Mouse (Mus musculus) CD4-positive, CD25-positive, alpha-beta regulatory T cell (primary cell): ENCODE results near the gene Olfr1040. TPM values are rescaled to one million over a fixed set of nuclear protein-coding genes. Genes with fewer than 3 reads are reported as not detected.

ENCODE experiments used
- polyA plus RNA-seq: library from polyadenylated mRNA; unstranded; fragments of 100-300 nt; shearing (Covaris generic); gene quantifications from one replicate; pipeline ENCODE4 v1.2.1, GENCODE M21; 2017

The Olfr1040 gene
- not detected for polyA plus RNA-seq

DNA sequence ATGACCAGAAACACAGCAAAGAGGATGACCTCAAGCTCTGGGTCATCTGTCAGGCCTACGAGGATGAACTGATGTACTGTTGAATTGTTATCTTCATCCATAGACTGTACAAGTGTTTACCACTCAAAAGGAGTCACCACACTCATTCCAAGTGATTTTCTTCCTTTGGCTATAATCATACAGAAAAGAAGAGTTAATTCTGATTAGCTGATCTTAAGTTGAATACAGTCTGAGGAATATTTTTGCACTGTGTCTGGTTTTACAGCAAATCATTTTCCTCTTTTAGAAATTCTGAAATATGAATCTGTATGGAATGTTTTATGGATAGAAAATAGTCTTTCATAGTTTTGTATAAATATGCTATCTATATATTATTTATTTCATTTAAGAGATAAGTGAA lies at the start of gene Olfr1040:
Olfr1040 (minus strand) TSS at position 101 of the 400 bp plus-strand sequence.

DNA sequence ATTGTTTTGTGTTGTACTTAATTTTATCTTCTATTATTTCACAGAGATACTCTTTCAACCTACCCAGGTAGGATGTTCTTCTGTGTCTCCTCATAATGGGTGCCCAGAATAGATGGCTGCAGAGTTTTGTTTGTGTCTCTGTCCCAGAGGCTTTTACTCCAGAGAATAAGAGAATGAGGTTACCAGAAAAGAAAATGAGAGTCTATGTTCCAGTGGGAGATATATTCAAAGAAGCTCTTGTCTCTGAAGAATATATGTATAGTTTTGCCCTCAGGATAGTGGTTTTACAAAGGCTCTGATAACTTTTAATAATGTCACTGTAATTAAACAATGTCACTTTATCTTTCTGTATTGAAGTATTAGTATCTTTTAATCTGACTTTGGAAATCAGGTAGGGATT lies 39.1 kb upstream of the Olfr1040 start, which contains the start of gene Olfr52:
Olfr52 (minus strand) TSS at position 101 of the 400 bp plus-strand sequence.

DNA sequence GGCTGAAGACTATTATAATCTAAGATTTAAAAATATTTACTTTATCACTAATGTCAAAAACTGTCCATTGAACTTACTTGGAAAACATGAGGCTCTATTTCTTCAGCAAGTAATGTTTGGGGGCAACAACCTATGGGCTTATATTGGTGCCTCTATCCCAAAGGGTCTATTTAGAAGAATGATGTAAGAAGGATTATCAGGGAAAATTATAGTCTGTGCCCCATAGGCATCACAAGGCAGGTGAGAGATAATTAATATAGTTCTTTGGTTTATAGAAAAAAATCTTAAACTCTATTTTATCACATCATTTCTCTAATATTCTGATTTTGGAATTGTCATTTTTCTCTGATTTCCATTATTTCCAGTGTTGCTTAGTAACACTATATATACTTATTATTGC lies 31.2 kb upstream of the Olfr1040 start, which contains the start of gene Olfr1044:
Olfr1044 (minus strand) TSS at position 101 of the 400 bp plus-strand sequence.

DNA sequence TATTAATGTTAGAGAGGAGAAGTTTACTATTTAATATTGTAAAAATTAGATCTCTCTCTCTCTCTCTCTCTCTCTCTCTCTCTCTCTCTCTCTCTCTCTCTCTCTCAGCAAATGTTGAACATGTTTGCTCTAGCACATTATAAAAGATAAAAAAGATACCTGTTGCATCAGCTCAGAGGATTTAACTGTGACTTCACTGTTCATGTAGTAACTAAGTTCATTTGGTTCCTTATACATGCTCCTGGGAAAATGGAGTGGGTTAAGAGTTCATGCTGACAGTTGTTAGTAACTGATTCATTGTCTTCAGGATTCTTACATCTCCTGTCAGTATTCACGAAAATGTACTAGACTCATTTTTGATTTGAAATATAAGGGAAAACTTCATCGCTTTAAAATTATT lies 20.9 kb upstream of the Olfr1040 start, which contains the start of gene Olfr1043:
Olfr1043 (minus strand) TSS at position 101 of the 400 bp plus-strand sequence.

GRCm38 (mm10) chr2:86161738-86162137 lies 15.2 kb upstream of the Olfr1040 start, which contains the start of gene Olfr1042:
Olfr1042 (minus strand) TSS chr2:86161838.

GRCm38 (mm10) chr2:86135828-86136227 lies 10.7 kb downstream of the Olfr1040 start, which contains the start of gene Olfr1039:
Olfr1039 (minus strand) TSS chr2:86135928.

Other genes with a start within 250 kb of the Olfr1040 start
- gene Olfr1024, start 241.7 kb downstream of the Olfr1040 start, polyA plus RNA-seq, result not detected
- not detected for gene Olfr1025-ps1, start 231.5 kb downstream of the Olfr1040 start, polyA plus RNA-seq
- not detected for gene Olfr1026, start 225.2 kb downstream of the Olfr1040 start, polyA plus RNA-seq
- gene Olfr1028, start 196.3 kb downstream of the Olfr1040 start, polyA plus RNA-seq, result not detected
- gene Olfr1029, start 172.8 kb downstream of the Olfr1040 start, polyA plus RNA-seq, result 0.10 TPM
- gene Olfr1030, start 167.5 kb downstream of the Olfr1040 start, polyA plus RNA-seq, result 0.04 TPM
- not detected for gene Olfr1031, start 156.4 kb downstream of the Olfr1040 start, polyA plus RNA-seq
- not detected for gene Olfr1032, start 141.2 kb downstream of the Olfr1040 start, polyA plus RNA-seq
- 3.2 TPM for gene Olfr1033, start 126.1 kb downstream of the Olfr1040 start, polyA plus RNA-seq
- gene Olfr1034, start 100.9 kb downstream of the Olfr1040 start, polyA plus RNA-seq, result not detected
- gene Olfr1036, start 72.7 kb downstream of the Olfr1040 start, polyA plus RNA-seq, result not detected
- not detected for gene Olfr1037, start 59.3 kb downstream of the Olfr1040 start, polyA plus RNA-seq
- gene Olfr1039, start 10.8 kb downstream of the Olfr1040 start, polyA plus RNA-seq, result not detected
- 0.05 TPM for gene Olfr1042, start 15.1 kb upstream of the Olfr1040 start, polyA plus RNA-seq
- 0.11 TPM for gene Olfr1043, start 20.8 kb upstream of the Olfr1040 start, polyA plus RNA-seq
- gene Olfr1044, start 31.1 kb upstream of the Olfr1040 start, polyA plus RNA-seq, result not detected
- not detected for gene Olfr52, start 39.0 kb upstream of the Olfr1040 start, polyA plus RNA-seq
- gene Olfr1045, start 56.3 kb upstream of the Olfr1040 start, polyA plus RNA-seq, result not detected
- gene Olfr1046, start 72.6 kb upstream of the Olfr1040 start, polyA plus RNA-seq, result 0.06 TPM
- not detected for gene Olfr1047, start 84.7 kb upstream of the Olfr1040 start, polyA plus RNA-seq
- not detected for gene Olfr1048, start 93.6 kb upstream of the Olfr1040 start, polyA plus RNA-seq
- gene Olfr1049, start 111.6 kb upstream of the Olfr1040 start, polyA plus RNA-seq, result 0.12 TPM
- not detected for gene Olfr1051, start 132.4 kb upstream of the Olfr1040 start, polyA plus RNA-seq
- gene Olfr1052, start 145.7 kb upstream of the Olfr1040 start, polyA plus RNA-seq, result not detected
- gene Olfr1053, start 168.6 kb upstream of the Olfr1040 start, polyA plus RNA-seq, result not detected
- not detected for gene Olfr1054, start 188.7 kb upstream of the Olfr1040 start, polyA plus RNA-seq
- not detected for gene Olfr1055, start 203.6 kb upstream of the Olfr1040 start, polyA plus RNA-seq
- not detected for gene Olfr1056, start 215.7 kb upstream of the Olfr1040 start, polyA plus RNA-seq
- not detected for gene Olfr1057, start 231.7 kb upstream of the Olfr1040 start, polyA plus RNA-seq
- gene Olfr1058, start 241.8 kb upstream of the Olfr1040 start, polyA plus RNA-seq, result not detected